Mouse (Mus musculus) spleen, adult 2 months (tissue): ENCODE data around the gene Wdr93. TPM values are rescaled to one million over a fixed set of nuclear protein-coding genes. Genes with fewer than 3 reads are reported as not detected.

Experiments
- DNase-seq, 2 experiments: peaks; one replicate each; pipeline versions ENCODE4 v3.0.0 to v3.0.0-alpha.2; 2012 to 2021; ENCODE audit warnings: low spot score in 2 of 2, low read depth in 1 of 2
- H3K27ac ChIP-seq: fragments of 200-500 bp; 2 replicates; pipeline ENCODE4 v1.5.1; 2012; ENCODE audit warnings: low read length, inconsistent platforms; ENCODE audit not compliant: insufficient read depth
- H3K27me3 ChIP-seq: fragments of 200-500 bp; 2 replicates; pipeline ENCODE4 v1.6.1; 2012; ENCODE audit warnings: mild to moderate bottlenecking, moderate library complexity, low read length, inconsistent platforms; ENCODE audit not compliant: control insufficient read depth, insufficient read depth
- H3K36me3 ChIP-seq: fragments of 200-500 bp; 2 replicates; pipeline ENCODE4 v1.6.1; 2012; ENCODE audit warnings: mild to moderate bottlenecking, low read length, inconsistent platforms; ENCODE audit not compliant: control insufficient read depth, insufficient read depth
- H3K4me1 ChIP-seq: fragments of 200-500 bp; 2 replicates; pipeline ENCODE4 v1.6.1; 2011; ENCODE audit warnings: inconsistent platforms; ENCODE audit not compliant: control insufficient read depth, insufficient read depth, insufficient read length
- H3K4me3 ChIP-seq: fragments of 200-500 bp; 2 replicates; pipeline ENCODE4 v1.5.1; 2011; ENCODE audit warnings: mild to moderate bottlenecking, inconsistent platforms; ENCODE audit not compliant: insufficient read depth, insufficient read length; ENCODE audit errors: extremely low read depth
- CTCF ChIP-seq: fragments of 200-500 bp; IDR thresholded peaks from 2 replicates; pipeline ENCODE4 v1.5.1; 2011; ENCODE audit warnings: mild to moderate bottlenecking, inconsistent platforms; ENCODE audit not compliant: insufficient read depth, insufficient read length, insufficient replicate concordance; ENCODE audit errors: extremely low read depth
- POLR2A ChIP-seq: fragments of 200-500 bp; IDR thresholded peaks from 2 replicates; pipeline ENCODE4 v1.6.1; 2011; ENCODE audit warnings: low read depth, low read length, inconsistent platforms
- WGBS: fragments of 180-500 bp; shearing (Covaris S2); methylation state at CpG from one replicate; pipeline ENCODE4 v1.1.7; 2018; 5-methylcytosine and 5-hydroxymethylcytosine counted together
- polyA plus RNA-seq: library from polyadenylated mRNA; depleted of rRNA; stranded (reverse); fragments of >200 nt; gene quantifications from 2 replicates; pipeline ENCODE4 v1.2.3, GENCODE M21; 2012

Wdr93 gene
- polyA plus RNA-seq, 1 experiment, result not detected

DNA sequence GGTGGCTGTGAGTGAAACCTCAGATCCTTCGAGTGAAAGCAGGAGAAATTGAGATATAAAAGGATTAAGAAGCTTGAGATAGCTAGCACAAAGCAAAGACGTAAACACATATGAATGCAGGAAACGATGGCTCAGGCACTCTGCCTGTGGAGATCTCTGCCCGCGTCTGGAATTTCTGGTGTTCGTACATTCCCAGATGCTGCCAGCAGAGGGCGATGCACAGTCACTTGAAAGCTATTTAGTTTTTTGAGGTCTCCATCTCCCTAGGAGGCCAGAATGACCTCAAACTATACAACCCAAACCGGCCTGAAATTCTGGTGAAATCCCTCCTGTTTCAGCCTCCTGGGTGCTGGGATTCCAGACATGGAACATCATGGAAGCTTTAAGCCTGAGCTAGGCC, 56.1 kb downstream of the Wdr93 start:
- Histone ChIP-seq H3K36me3 (no peaks in the 10 kb centered on the region), H3K27ac (no peak overlapping the region), H3K27me3 (no peaks in the 10 kb centered on the region), H3K4me3 (no peak overlapping the region), H3K4me1 (no peaks in the 10 kb centered on the region)
- TF ChIP-seq POLR2A (no peak), CTCF (peak; percentile 61; the same call in 1 of the 2 replicates)
- peak in 1 of 2 experiments; percentile 52 for DNase-seq
- WGBS, result 3% methylated on average over 8 of the region's 8 CpGs

DNA sequence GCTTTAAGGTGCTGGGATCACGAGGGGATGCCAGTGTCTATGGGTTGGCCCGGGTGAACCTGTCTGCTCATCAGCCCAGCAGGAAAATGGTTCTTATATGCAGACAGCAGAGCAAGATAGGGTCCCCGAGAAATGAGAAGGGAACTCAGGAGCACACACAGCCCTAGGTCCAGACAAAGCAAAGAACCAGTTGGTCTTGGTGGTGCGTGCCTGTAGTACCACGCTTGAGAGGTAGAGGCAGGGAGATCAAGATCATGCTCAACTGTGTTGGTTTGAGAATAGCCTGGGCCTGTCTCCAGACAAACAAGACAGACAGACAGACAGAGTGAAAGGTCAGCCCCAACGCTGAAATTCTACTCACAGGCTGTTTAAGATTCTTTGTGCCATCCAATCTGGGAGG, 56.5 kb downstream of the Wdr93 start:
- Histone ChIP-seq H3K27me3 (no peaks in the 10 kb centered on the region), H3K36me3 (no peaks in the 10 kb centered on the region), H3K4me1 (no peaks in the 10 kb centered on the region), H3K27ac (no peak overlapping the region), H3K4me3 (no peak overlapping the region)
- TF ChIP-seq POLR2A (no peak), CTCF (no peak)
- no peak for DNase-seq
- 79% methylated on average over 6 of the region's 6 CpGs for WGBS

DNA sequence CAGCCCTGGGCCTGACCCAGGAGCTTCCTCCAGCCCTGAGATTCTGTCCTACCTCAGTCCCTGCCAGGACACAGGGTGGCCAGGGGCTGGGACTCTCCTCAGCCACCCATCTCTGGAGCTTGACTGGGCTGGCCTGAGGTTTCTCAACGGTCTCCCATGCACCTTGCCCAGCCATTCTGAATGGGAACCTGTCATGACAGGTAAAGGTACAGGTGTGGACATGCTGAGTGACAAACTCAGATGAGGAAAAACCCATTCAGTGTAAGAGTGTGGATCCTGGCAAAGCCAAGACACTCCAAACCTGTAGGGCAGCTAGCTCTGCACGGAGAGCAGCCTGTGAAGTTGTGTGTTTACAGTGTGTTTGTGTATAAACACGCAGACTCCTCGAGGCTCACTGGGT, 57.4 kb downstream of the Wdr93 start:
- no peak for DNase-seq
- no peaks in the 10 kb centered on the region for H3K27me3 ChIP-seq
- 86% methylated on average over 4 of the region's 4 CpGs for WGBS
- no peaks in the 10 kb centered on the region for H3K4me1 ChIP-seq
- TF ChIP-seq CTCF, result no peak
- no peak for TF ChIP-seq POLR2A
- H3K4me3 ChIP-seq, result no peak overlapping the region
- no peaks in the 10 kb centered on the region for H3K36me3 ChIP-seq
- H3K27ac ChIP-seq, result no peak overlapping the region

DNA sequence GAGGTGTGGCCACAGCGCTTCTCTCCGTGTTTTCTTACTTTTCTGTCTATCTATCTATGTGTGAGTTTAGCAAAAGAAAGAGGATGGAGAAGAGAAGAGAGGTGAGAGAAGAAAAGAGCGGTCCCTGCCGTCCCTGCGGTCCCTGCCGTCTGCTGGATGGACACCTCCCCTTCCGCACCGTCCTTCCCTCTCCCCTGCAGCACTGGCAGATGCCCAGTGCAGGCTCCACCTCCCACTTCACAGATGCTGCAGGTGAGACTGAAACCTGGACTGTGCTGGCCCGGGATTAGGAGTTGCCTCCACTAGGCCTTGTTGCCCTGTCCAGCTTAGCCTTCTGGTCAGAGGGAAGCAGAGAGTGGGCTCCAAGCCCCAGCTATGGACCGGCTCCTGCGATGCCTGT, 58.4 kb downstream of the Wdr93 start:
- DNase-seq, result no peak
- no peak for TF ChIP-seq CTCF
- no peak for TF ChIP-seq POLR2A
- Histone ChIP-seq H3K27ac (no peak overlapping the region), H3K36me3 (no peaks in the 10 kb centered on the region), H3K4me1 (no peaks in the 10 kb centered on the region), H3K27me3 (no peaks in the 10 kb centered on the region), H3K4me3 (no peak overlapping the region)
- WGBS, result 82% methylated on average over 11 of the region's 11 CpGs

- Histone ChIP-seq H3K4me1 (no peaks in the 10 kb centered on the region), H3K27me3 (no peaks in the 10 kb centered on the region), H3K36me3 (no peaks in the 10 kb centered on the region), H3K4me3 (no peak overlapping the region), H3K27ac (no peak overlapping the region)
- no peak for DNase-seq
- TF ChIP-seq POLR2A, result no peak
- 83% methylated on average over 5 of the region's 5 CpGs for WGBS
Observed at GRCm38 (mm10) chr7:79802037-79802436, 59.1 kb downstream of the Wdr93 start.

- no peak for DNase-seq
- H3K27me3 ChIP-seq, result no peaks in the 10 kb centered on the region
- no peak for TF ChIP-seq POLR2A
- TF ChIP-seq CTCF, result no peak
- WGBS, result 77% methylated on average over 2 of the region's 2 CpGs
- no peak overlapping the region for H3K27ac ChIP-seq
- H3K4me1 ChIP-seq, result no peaks in the 10 kb centered on the region
- H3K4me3 ChIP-seq, result no peak overlapping the region
- H3K36me3 ChIP-seq, result no peaks in the 10 kb centered on the region
Observed at GRCm38 (mm10) chr7:79803887-79804286, 60.9 kb downstream of the Wdr93 start.

GRCm38 (mm10) chr7:79808561-79808960, 65.6 kb downstream of the Wdr93 start:
- no peak for DNase-seq
- H3K27me3 ChIP-seq, result peaks cover 2% of the 10 kb centered on the region; the same call in 1 of the 2 replicates
- H3K4me3 ChIP-seq, result no peak overlapping the region
- H3K4me1 ChIP-seq, result peaks cover 6% of the 10 kb centered on the region; the same call in 1 of the 2 replicates
- H3K36me3 ChIP-seq, result no peaks in the 10 kb centered on the region
- TF ChIP-seq POLR2A (no peak), CTCF (no peak)
- no peak overlapping the region for H3K27ac ChIP-seq
- WGBS, result 86% methylated on average over 7 of the region's 7 CpGs
